Mouse (Mus musculus) kidney, adult 8-10 months (tissue): ENCODE data around the gene Adad1.

Experiments used
- DNase-seq, 2 experiments: peaks; one replicate each; pipeline ENCODE4 v3.0.0; 2022

Gene Adad1

GRCm38 (mm10) chr3:37063406-37063805 lies at the start of gene Adad1:
Gene Adad1 (plus strand): TSS chr3:37063527.
- no peak for DNase-seq

GRCm38 (mm10) chr3:37037979-37038378 lies 25.3 kb upstream of the Adad1 start:
- DNase-seq = no peak

GRCm38 (mm10) chr3:37039811-37040210 lies 23.5 kb upstream of the Adad1 start:
- peak; percentile 11 to 13 for DNase-seq

GRCm38 (mm10) chr3:37051491-37051890 lies 11.8 kb upstream of the Adad1 start:
- no peak for DNase-seq

GRCm38 (mm10) chr3:37073211-37073610 lies 9.9 kb downstream of the Adad1 start:
- DNase-seq = peak; percentile 57 to 76

GRCm38 (mm10) chr3:37084860-37085259 lies 21.5 kb downstream of the Adad1 start:
- DNase-seq = no peak

- no peak for DNase-seq
These were observed 27.4 kb downstream of the Adad1 start for GRCm38 (mm10) chr3:37090721-37091120.

- DNase-seq = no peak
These were observed 62.3 kb downstream of the Adad1 start, which contains the start of gene Il2 for GRCm38 (mm10) chr3:37125655-37126054. Gene Il2 (minus strand): TSS chr3:37125959.

- DNase-seq = no peak
These were observed 62.8 kb downstream of the Adad1 start for GRCm38 (mm10) chr3:37126162-37126561.

GRCm38 (mm10) chr3:37128269-37128668 lies 64.9 kb downstream of the Adad1 start:
- DNase-seq = no peak

GRCm38 (mm10) chr3:37129063-37129462 lies 65.7 kb downstream of the Adad1 start:
- DNase-seq = no peak

GRCm38 (mm10) chr3:37137231-37137630 lies 73.9 kb downstream of the Adad1 start:
- DNase-seq = no peak

GRCm38 (mm10) chr3:37139192-37139591 lies 75.9 kb downstream of the Adad1 start:
- no peak for DNase-seq

- DNase-seq = no peak
These were observed 77.0 kb downstream of the Adad1 start for GRCm38 (mm10) chr3:37140168-37140906.

- DNase-seq = no peak
These were observed 78.5 kb downstream of the Adad1 start for GRCm38 (mm10) chr3:37141827-37142226.

- DNase-seq = no peak
These were observed 81.7 kb downstream of the Adad1 start for GRCm38 (mm10) chr3:37144979-37145378.

GRCm38 (mm10) chr3:37146406-37146805 lies 83.1 kb downstream of the Adad1 start:
- peak; percentile 26 to 32 for DNase-seq

- peak in 1 of 2 experiments; percentile 5 for DNase-seq
These were observed 83.5 kb downstream of the Adad1 start for GRCm38 (mm10) chr3:37146810-37147209.

GRCm38 (mm10) chr3:37152274-37152673 lies 88.9 kb downstream of the Adad1 start:
- no peak for DNase-seq

- no peak for DNase-seq
These were observed 89.7 kb downstream of the Adad1 start for GRCm38 (mm10) chr3:37153004-37153403.

- no peak for DNase-seq
These were observed 91.1 kb downstream of the Adad1 start for GRCm38 (mm10) chr3:37154396-37154795.

- no peak for DNase-seq
These were observed 93.8 kb downstream of the Adad1 start for GRCm38 (mm10) chr3:37157082-37157481.

GRCm38 (mm10) chr3:37158246-37158645 lies 94.9 kb downstream of the Adad1 start:
- peak; percentile 31 to 32 for DNase-seq

GRCm38 (mm10) chr3:37161096-37161495 lies 97.8 kb downstream of the Adad1 start:
- no peak for DNase-seq

GRCm38 (mm10) chr3:37169283-37169682 lies 106.0 kb downstream of the Adad1 start:
- DNase-seq = no peak
